Mouse (Mus musculus): ENCODE measurements at regions not wholly inside any gene's neighbourhood (a gene's known extent, or its start where the extent isn't known, plus 50 kb on each side); places are given as distances from the start of the nearest gene placed in this dataset.

- Histone ChIP-seq H3K4me1 (replicated peaks; ENCODE audit: control insufficient read depth in 2 of 2, insufficient read depth in 2 of 2, low read length in 1 of 2) (no peaks in the 10 kb centered on the region), H3K27me3 (ENCODE audit: control insufficient read depth, insufficient read depth, low read length) (no peaks in the 10 kb centered on the region), H3K9me3 (ENCODE audit: control insufficient read depth, low read length) (no peaks in the 10 kb centered on the region), H3K27ac (no peak overlapping the region), H3K9ac (replicated peaks) (no peak overlapping the region), H3K36me3 (replicated peaks; ENCODE audit: control insufficient read depth, insufficient read depth, low read depth) (no peaks in the 10 kb centered on the region), H3K4me3 (ENCODE audit: insufficient read depth in 1 of 2, low read depth in 2 of 2, low read length in 2 of 2) (no peak overlapping the region), H3K4me2 (ENCODE audit: low read depth) (no peak overlapping the region)
- no peak for ATAC-seq (ENCODE audit: insufficient read depth)
- 50% methylated on average over 3 of the region's 3 CpGs for WGBS (ENCODE audit: insufficient replicate concordance)
- TF ChIP-seq EP300 (IDR thresholded peaks at IDR 0.05; ENCODE audit: low read depth), result no peak
- TF ChIP-seq CTCF (IDR thresholded peaks at IDR 0.05; ENCODE audit: low read depth), result no peak
- DNase-seq (ENCODE audit: low read depth in 3 of 3, low spot score in 3 of 3), result no peak
Measured at GRCm38 (mm10) chr2:15181000-15181399, 126.1 kb upstream of the Nsun6 start.

GRCm38 (mm10) chr2:15166435-15167024, 111.7 kb upstream of the Nsun6 start:
- no peak overlapping the region for H3K4me3 ChIP-seq (ENCODE audit: insufficient read depth in 1 of 2, low read depth in 2 of 2, low read length in 2 of 2)
- H3K9ac ChIP-seq (replicated peaks), result no peak overlapping the region
- H3K27ac ChIP-seq, result no peak overlapping the region
- no peak overlapping the region for H3K4me2 ChIP-seq (ENCODE audit: low read depth)
- H3K9me3 ChIP-seq (ENCODE audit: control insufficient read depth, low read length), result no peaks in the 10 kb centered on the region
- H3K36me3 ChIP-seq (replicated peaks; ENCODE audit: control insufficient read depth, insufficient read depth, low read depth), result no peaks in the 10 kb centered on the region
- H3K27me3 ChIP-seq (ENCODE audit: control insufficient read depth, insufficient read depth, low read length), result no peaks in the 10 kb centered on the region
- DNase-seq (ENCODE audit: low read depth in 3 of 3, low spot score in 3 of 3), result no peak
- peaks cover 35% of the 10 kb centered on the region in 2 experiments for H3K4me1 ChIP-seq (replicated peaks; ENCODE audit: control insufficient read depth in 2 of 2, insufficient read depth in 2 of 2, low read length in 1 of 2)
- ATAC-seq (ENCODE audit: insufficient read depth), result no peak
- TF ChIP-seq CTCF (IDR thresholded peaks at IDR 0.05; ENCODE audit: low read depth) (no peak), EP300 (IDR thresholded peaks at IDR 0.05; ENCODE audit: low read depth) (no peak)

- no peak overlapping the region for H3K9ac ChIP-seq (replicated peaks)
- no peak for DNase-seq (ENCODE audit: low read depth in 3 of 3, low spot score in 3 of 3)
- WGBS (ENCODE audit: insufficient replicate concordance), result 48% methylated on average over 3 of the region's 3 CpGs
- no peak for ATAC-seq (ENCODE audit: insufficient read depth)
- no peak overlapping the region for H3K4me3 ChIP-seq (ENCODE audit: insufficient read depth in 1 of 2, low read depth in 2 of 2, low read length in 2 of 2)
- H3K4me1 ChIP-seq (replicated peaks; ENCODE audit: control insufficient read depth in 2 of 2, insufficient read depth in 2 of 2, low read length in 1 of 2), result peaks cover 35% of the 10 kb centered on the region in 2 experiments
- no peak overlapping the region for H3K27ac ChIP-seq
- H3K4me2 ChIP-seq (ENCODE audit: low read depth), result no peak overlapping the region
- no peaks in the 10 kb centered on the region for H3K27me3 ChIP-seq (ENCODE audit: control insufficient read depth, insufficient read depth, low read length)
- H3K9me3 ChIP-seq (ENCODE audit: control insufficient read depth, low read length), result no peaks in the 10 kb centered on the region
- no peaks in the 10 kb centered on the region for H3K36me3 ChIP-seq (replicated peaks; ENCODE audit: control insufficient read depth, insufficient read depth, low read depth)
- TF ChIP-seq CTCF (IDR thresholded peaks at IDR 0.05; ENCODE audit: low read depth) (no peak), EP300 (IDR thresholded peaks at IDR 0.05; ENCODE audit: low read depth) (no peak)
Measured at GRCm38 (mm10) chr2:15165830-15166229, 111.0 kb upstream of the Nsun6 start.

- peak overlapping the region; percentile 47 for H3K9ac ChIP-seq (replicated peaks)
- ATAC-seq (ENCODE audit: insufficient read depth) (peak; percentile 96), DNase-seq (ENCODE audit: low read depth in 3 of 3, low spot score in 3 of 3) (peak; percentile 77 to 81 (median 80))
- no peak overlapping the region for H3K4me3 ChIP-seq (ENCODE audit: insufficient read depth in 1 of 2, low read depth in 2 of 2, low read length in 2 of 2)
- H3K27me3 ChIP-seq (ENCODE audit: control insufficient read depth, insufficient read depth, low read length), result no peaks in the 10 kb centered on the region
- H3K36me3 ChIP-seq (replicated peaks; ENCODE audit: control insufficient read depth, insufficient read depth, low read depth), result no peaks in the 10 kb centered on the region
- H3K4me1 ChIP-seq (replicated peaks; ENCODE audit: control insufficient read depth in 2 of 2, insufficient read depth in 2 of 2, low read length in 1 of 2), result peaks cover 35% of the 10 kb centered on the region in 2 experiments
- TF ChIP-seq EP300 (IDR thresholded peaks at IDR 0.05; ENCODE audit: low read depth), result peak; percentile 96
- no peak for TF ChIP-seq CTCF (IDR thresholded peaks at IDR 0.05; ENCODE audit: low read depth)
- peak overlapping the region; percentile 59 for H3K4me2 ChIP-seq (ENCODE audit: low read depth)
- H3K27ac ChIP-seq, result peak overlapping the region; percentile 92
- no peaks in the 10 kb centered on the region for H3K9me3 ChIP-seq (ENCODE audit: control insufficient read depth, low read length)
- WGBS (ENCODE audit: insufficient replicate concordance), result 18% methylated on average over 6 of the region's 6 CpGs
Measured at GRCm38 (mm10) chr2:15163732-15164418, 109.0 kb upstream of the Nsun6 start.

- Histone ChIP-seq H3K27ac (no peak overlapping the region), H3K4me1 (replicated peaks; ENCODE audit: control insufficient read depth in 2 of 2, insufficient read depth in 2 of 2, low read length in 1 of 2) (peaks cover 35% of the 10 kb centered on the region in 2 experiments), H3K36me3 (replicated peaks; ENCODE audit: control insufficient read depth, insufficient read depth, low read depth) (no peaks in the 10 kb centered on the region), H3K4me2 (ENCODE audit: low read depth) (no peak overlapping the region), H3K27me3 (ENCODE audit: control insufficient read depth, insufficient read depth, low read length) (no peaks in the 10 kb centered on the region), H3K4me3 (ENCODE audit: insufficient read depth in 1 of 2, low read depth in 2 of 2, low read length in 2 of 2) (no peak overlapping the region), H3K9ac (replicated peaks) (no peak overlapping the region), H3K9me3 (ENCODE audit: control insufficient read depth, low read length) (no peaks in the 10 kb centered on the region)
- ATAC-seq (ENCODE audit: insufficient read depth) (no peak), DNase-seq (ENCODE audit: low read depth in 3 of 3, low spot score in 3 of 3) (no peak)
- 63% methylated on average over 1 of the region's 1 CpGs for WGBS (ENCODE audit: insufficient replicate concordance)
- TF ChIP-seq CTCF (IDR thresholded peaks at IDR 0.05; ENCODE audit: low read depth) (no peak), EP300 (IDR thresholded peaks at IDR 0.05; ENCODE audit: low read depth) (no peak)
Measured at GRCm38 (mm10) chr2:15161831-15162230, 107.0 kb upstream of the Nsun6 start.
